ENCODE assay signal across 10 mouse cellular contexts in genomic region chr12:3817033-3817432, GRCm38 (mm10). TPM values are rescaled to one million over a fixed set of nuclear protein-coding genes. Genes with fewer than 3 reads are reported as not detected.
DNase-seq lines count a peak whose midpoint lies in the region; ATAC-seq and TF ChIP-seq lines count a peak whose summit lies in the region.
"Had no signal": no experiment of that assay in that cellular context is flagged by ENCODE, and none has a peak within 500 bp of the region (broad histone marks: within the 10 kb centered on the region; RNA-seq: fewer than 3 reads in every experiment).

No protein-coding gene starts in this region.

- 68% methylated on average over 7 of the region's 7 CpGs for whole genome bisulfite sequencing in intestine, postnatal 0 days
- 62% methylated on average over 7 of the region's 7 CpGs for WGBS in intestine, embryonic 15.5 days
- WGBS in stomach, postnatal 0 days: 66% methylated on average over 7 of the region's 7 CpGs

- H3K4me3 ChIP-seq in intestine, postnatal 0 days (ENCODE audit: low read depth, low read length): no peak overlapping the region
- no peak overlapping the region for H3K4me3 ChIP-seq in intestine, embryonic 15.5 days (replicated peaks)
- H3K4me3 ChIP-seq in stomach, postnatal 0 days (ENCODE audit: low read depth, low read length): no peak overlapping the region
- H3K4me3 ChIP-seq: limb, embryonic 12.5 days had no signal

- ATAC-seq in intestine, postnatal 0 days: no peak
- no peak for ATAC-seq in intestine, embryonic 15.5 days
- ATAC-seq in stomach, postnatal 0 days (ENCODE audit: low FRiP score, low TSS enrichment): no peak

- TF ChIP-seq CTCF in intestine, postnatal 0 days (IDR thresholded peaks at IDR 0.05; ENCODE audit: low read depth): peak; percentile 50
- TF ChIP-seq CTCF in stomach, postnatal 0 days (IDR thresholded peaks at IDR 0.05; ENCODE audit: low read depth): peak; percentile 49

- no peak overlapping the region for H3K9ac ChIP-seq in intestine, postnatal 0 days (ENCODE audit: low read depth, low read length)
- H3K9ac ChIP-seq in intestine, embryonic 15.5 days: no peak overlapping the region
- H3K9ac ChIP-seq in stomach, postnatal 0 days (ENCODE audit: low read length): no peak overlapping the region
- H3K9ac ChIP-seq: limb, embryonic 12.5 days had no signal

- H3K4me2 ChIP-seq in intestine, postnatal 0 days (replicated peaks; ENCODE audit: low read depth): no peak overlapping the region
- no peak overlapping the region for H3K4me2 ChIP-seq in intestine, embryonic 15.5 days (replicated peaks)
- no peak overlapping the region for H3K4me2 ChIP-seq in stomach, postnatal 0 days (replicated peaks; ENCODE audit: low read depth)
- H3K4me2 ChIP-seq: limb, embryonic 12.5 days had no signal

- TF ChIP-seq EP300 in stomach, postnatal 0 days (optimal IDR thresholded peaks at IDR 0.05): no peak

- H3K36me3 ChIP-seq in intestine, postnatal 0 days (ENCODE audit: control insufficient read depth, insufficient read depth): peaks cover 13% of the 10 kb centered on the region; the same call in 1 of the 2 replicates
- H3K36me3 ChIP-seq in intestine, embryonic 15.5 days: no peaks in the 10 kb centered on the region; the same call in 1 of the 2 replicates
- H3K36me3 ChIP-seq in stomach, postnatal 0 days (ENCODE audit: control insufficient read depth, insufficient read depth, low read length): no peaks in the 10 kb centered on the region

- no peaks in the 10 kb centered on the region for H3K27me3 ChIP-seq in intestine, postnatal 0 days (replicated peaks; ENCODE audit: control insufficient read depth, insufficient read depth, low read length)
- H3K27me3 ChIP-seq in intestine, embryonic 15.5 days (replicated peaks): no peaks in the 10 kb centered on the region
- no peaks in the 10 kb centered on the region for H3K27me3 ChIP-seq in stomach, postnatal 0 days (ENCODE audit: control insufficient read depth, insufficient read depth, low read length)
- H3K27me3 ChIP-seq: limb, embryonic 12.5 days had no signal

- H3K9me3 ChIP-seq in intestine, postnatal 0 days (ENCODE audit: control insufficient read depth): no peaks in the 10 kb centered on the region
- H3K9me3 ChIP-seq in intestine, embryonic 15.5 days: no peaks in the 10 kb centered on the region
- no peaks in the 10 kb centered on the region for H3K9me3 ChIP-seq in stomach, postnatal 0 days (ENCODE audit: control insufficient read depth, low read length)
- H3K9me3 ChIP-seq: limb, embryonic 12.5 days had no signal

- H3K4me1 ChIP-seq in intestine, postnatal 0 days (replicated peaks; ENCODE audit: control insufficient read depth, insufficient read depth, low read length): peaks cover 17% of the 10 kb centered on the region; the same call in 1 of the 2 replicates
- peaks cover 66% of the 10 kb centered on the region for H3K4me1 ChIP-seq in intestine, embryonic 15.5 days (replicated peaks)
- H3K4me1 ChIP-seq in stomach, postnatal 0 days (replicated peaks; ENCODE audit: control insufficient read depth, insufficient read depth): peaks cover 15% of the 10 kb centered on the region

- no peak overlapping the region for H3K27ac ChIP-seq in intestine, postnatal 0 days (ENCODE audit: low read depth, low read length)
- H3K27ac ChIP-seq in intestine, embryonic 15.5 days: no peak overlapping the region
- no peak overlapping the region for H3K27ac ChIP-seq in stomach, postnatal 0 days (replicated peaks)
- H3K27ac ChIP-seq: limb, embryonic 12.5 days had no signal

- DNase-seq in adrenal gland, postnatal 14 days: peak; percentile 70
- no peak for DNase-seq in adrenal gland, postnatal 10 days
- DNase-seq in right cerebral cortex, adult 2 months (ENCODE audit: low spot score in 2 of 2): peak; percentile 69 to 74
- DNase-seq in right cerebral cortex, postnatal 4 days: no peak
- peak; percentile 27 for DNase-seq in stomach, postnatal 0 days (ENCODE audit: low spot score)
- DNase-seq in urinary bladder, adult 2 months (ENCODE audit: low spot score): no peak
- DNase-seq: gastrocnemius, postnatal 10 days had no signal

RNA-seq across cellular contexts. Expression of gene Dnmt3a, which starts 11.2 kb away (rescaled TPM):
- total RNA-seq in adrenal gland, postnatal 14 days (2021): 95.6 and 106 TPM in 2 replicates
- 100 to 1,000 TPM in 1 of 2 experiments, 10 to 100 TPM in 1; 98.7 to 133 TPM for total RNA-seq in adrenal gland, postnatal 10 days (2021)
- 33.9 and 42.2 TPM in 2 replicates for polyA plus RNA-seq in intestine, postnatal 0 days (2015; fragmentation: Nextera tagmentation; extraction: Ambion mirVana)
- polyA plus RNA-seq in intestine, embryonic 15.5 days (2015; fragmentation: Nextera tagmentation; extraction: Ambion mirVana): 114 and 120 TPM in 2 replicates
- 29.7 and 44.0 TPM in 2 replicates for polyA plus RNA-seq in stomach, postnatal 0 days (2015; fragmentation: Nextera tagmentation; extraction: Ambion mirVana)
- 14.8 and 16.6 TPM in 2 replicates for polyA plus RNA-seq in urinary bladder, adult 2 months (2012; rRNA removed)

Comparison
In these comparisons a context has a peak if more than half of its experiments do, and no peak if none do; other contexts are left out.
1. DNase-seq: peak in adrenal gland, postnatal 14 days (single experiment), right cerebral cortex, adult 2 months (2 of 2) and stomach, postnatal 0 days (single experiment); none in adrenal gland, postnatal 10 days (single experiment), right cerebral cortex, postnatal 4 days (single experiment) and urinary bladder, adult 2 months (single experiment).